Mouse (Mus musculus) cerebellum, postnatal 36 days (tissue): ENCODE measurements around the gene Pdcd6ip.
"Not testable (repeated sequence)": the region's sequence is repeated elsewhere in the genome, so short reads cannot be mapped to it uniquely, and the experiment has no call there.

ENCODE experiments used
- DNase-seq, 2 experiments: peaks; one replicate each; pipeline ENCODE4 v3.0.0; 2021 to 2022; ENCODE audit warnings: mixed read lengths in 2 of 2

The Pdcd6ip gene

DNA sequence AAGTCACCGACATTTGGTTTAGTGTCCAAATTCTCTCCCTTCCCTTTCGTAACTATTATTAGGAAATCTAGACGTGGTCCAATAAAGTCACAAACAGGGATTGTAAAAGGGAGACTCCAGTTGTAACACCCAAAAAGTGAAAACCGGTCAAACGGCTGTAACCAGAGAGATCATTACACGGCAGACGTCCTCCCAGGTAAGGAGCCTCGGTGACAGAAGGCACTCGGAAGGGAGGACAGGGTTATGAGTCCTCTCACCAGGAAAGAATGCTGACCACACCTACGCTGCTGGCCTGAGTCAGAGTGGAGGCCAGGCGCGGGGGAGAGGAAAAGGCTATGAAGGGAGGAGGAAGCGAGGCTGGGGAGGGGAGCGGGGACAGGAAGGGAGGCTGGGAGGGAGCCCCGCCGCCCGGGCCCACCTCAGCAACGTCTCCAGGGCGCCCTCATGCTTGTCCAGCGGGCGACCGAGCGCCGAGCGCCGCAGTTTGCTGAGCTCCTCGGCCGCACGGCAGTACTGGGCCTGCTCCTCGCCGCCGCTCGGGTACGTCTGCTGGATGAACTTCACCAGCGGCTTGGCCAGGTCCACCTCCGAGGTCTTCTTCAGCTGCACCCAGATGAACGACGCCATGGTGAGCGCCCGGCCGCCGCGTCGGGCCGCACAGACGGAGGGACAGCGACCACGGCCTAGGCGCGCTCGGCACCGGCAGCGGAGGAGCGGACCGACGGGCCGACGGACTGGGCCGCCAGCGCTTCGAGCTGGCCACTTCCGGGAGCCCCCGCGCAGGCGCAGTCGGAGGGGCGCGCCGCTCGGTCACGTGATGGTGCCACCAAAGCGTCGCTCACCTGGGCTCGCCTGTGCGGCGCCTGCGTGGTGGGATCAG, at the start of gene Pdcd6ip:
Gene Pdcd6ip, minus strand, starts transcription at position 779 of the 880 bp plus-strand sequence.
- DNase-seq, result peak; percentile 95 to 96

GRCm38 (mm10) chr9:113755888-113756719, 48.0 kb upstream of the Pdcd6ip start:
- DNase-seq, result no peak

DNA sequence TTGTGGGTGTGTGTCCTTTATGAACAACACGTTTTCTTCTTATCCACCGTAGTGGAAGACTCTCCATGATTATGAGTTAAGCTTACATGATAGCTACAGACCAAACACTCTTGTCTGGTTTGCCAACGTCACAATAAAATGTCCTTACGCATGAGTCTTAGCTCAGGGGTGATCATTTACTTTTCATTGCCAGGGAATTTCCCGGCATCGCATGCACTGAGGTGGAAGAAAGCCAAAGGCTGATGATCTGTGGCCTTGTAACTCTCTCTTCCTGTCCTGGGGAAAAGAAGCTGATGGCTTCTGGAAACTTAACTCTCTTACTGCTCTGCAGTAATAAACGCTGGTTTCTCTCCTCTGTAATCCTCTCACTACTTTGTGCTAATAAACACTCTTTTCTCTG, 41.3 kb upstream of the Pdcd6ip start:
- DNase-seq, result no peak

DNA sequence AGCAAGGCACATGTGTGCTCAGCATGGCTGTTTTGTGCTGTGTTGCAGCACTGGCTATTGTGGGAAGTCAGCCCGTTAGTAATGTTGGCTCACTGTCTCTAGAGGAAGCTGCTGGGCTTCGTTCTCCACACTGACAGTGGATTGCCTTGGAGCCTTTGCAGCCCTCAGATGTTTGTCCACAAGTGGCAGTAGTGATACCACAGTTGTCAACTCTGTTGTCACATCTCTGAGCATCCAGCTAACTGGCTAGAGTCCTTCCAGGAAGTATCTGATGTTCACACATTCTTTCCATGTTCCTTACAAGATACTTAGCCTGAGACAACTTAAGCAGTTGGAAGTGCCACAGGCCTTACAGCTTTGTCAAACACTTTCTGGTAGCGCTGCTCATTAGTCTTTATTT, 35.2 kb upstream of the Pdcd6ip start:
- no peak for DNase-seq

DNA sequence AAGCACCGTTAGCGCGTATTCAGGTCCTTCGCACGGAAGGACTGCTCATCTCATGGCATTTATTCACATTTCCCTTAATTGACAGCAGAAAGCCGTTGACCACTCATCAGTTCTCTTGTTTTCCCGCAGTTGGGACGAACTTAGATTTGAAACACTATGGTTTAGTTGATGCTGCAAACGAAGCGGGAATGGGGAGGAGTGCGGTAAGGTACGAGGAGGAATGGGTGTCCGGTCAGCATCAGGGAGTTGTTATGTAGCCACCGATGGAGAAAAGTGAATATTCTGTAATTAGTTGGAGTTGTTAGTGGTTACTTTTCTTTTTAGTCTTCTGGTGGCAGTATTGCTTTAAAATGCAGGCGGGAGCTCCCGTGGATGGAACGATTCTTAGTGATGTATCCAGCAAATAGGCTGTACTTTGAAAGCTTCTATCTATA, 34.3 kb upstream of the Pdcd6ip start:
- DNase-seq, result peak; percentile 20 to 31

GRCm38 (mm10) chr9:113741637-113742137, 33.6 kb upstream of the Pdcd6ip start:
- peak; percentile 37 to 53 for DNase-seq

DNA sequence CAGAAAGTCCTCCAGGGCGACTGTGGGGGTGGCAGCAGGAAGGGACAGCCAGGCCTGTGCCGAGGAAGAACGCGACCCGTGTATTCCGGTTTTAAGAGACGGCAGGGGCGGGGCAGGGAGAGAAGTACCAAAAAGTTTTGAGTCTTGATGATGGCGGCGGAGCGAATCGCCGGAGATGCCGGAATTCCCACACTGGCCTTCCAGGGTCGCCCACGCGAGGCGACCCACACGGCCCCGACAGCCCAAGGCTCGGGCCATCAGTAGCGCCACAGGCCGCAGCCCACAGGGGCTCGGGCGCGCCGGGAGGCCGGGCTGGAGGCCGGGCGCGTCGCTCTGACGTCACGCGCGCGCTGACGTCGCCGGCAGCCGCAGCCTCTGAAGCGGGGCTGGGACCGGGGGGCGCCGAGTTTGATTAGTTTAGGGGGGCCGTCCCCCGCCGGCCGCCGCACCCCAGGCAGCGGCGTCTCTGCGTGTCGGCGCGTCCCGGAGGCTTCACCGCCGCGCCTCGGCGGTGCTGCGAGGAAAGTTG, 33.1 kb upstream of the Pdcd6ip start, which contains the start of gene Clasp2:
Gene Clasp2, plus strand, starts transcription at position 366 of the 529 bp plus-strand sequence.
- peak; percentile 48 to 61 for DNase-seq

DNA sequence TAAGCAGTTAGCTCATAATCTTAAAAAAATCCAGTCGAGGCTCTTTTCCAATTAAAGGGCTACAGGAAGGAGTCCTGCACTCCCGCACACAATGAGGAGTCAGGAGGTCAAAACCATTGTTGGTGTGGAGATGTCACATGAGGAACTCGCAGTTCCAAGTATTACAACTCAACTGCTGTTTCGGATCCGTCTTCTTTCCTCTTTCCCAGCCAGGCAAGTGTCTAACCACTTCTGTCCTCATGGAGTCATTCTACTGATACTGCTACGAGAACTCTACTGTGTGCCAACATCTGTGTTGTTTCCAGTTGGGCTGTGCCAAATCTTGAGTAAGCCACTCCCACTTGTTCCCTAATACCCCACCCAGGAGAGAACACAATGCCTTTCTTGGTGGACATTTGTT, 30.9 kb upstream of the Pdcd6ip start:
- DNase-seq, result no peak

DNA sequence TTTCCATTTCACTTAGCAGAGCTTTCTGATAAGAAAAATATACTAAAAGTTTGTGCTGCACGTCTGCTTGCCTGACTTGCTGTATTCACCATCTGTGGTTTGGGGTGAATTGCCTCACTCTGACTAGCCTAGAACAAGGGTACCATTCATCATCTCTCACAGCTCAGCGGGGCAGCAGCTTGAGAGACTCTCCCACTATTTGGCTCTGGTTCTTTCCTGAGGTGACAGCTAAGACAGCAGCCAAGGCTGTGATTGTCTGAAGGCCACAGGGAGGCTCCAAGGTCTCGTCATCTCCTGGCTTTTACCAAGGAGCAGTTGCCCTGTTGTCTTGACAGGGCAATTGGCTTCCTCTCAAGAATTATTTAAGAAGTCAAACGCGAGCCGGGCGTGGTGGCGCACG, 30.0 kb upstream of the Pdcd6ip start:
- no peak for DNase-seq

GRCm38 (mm10) chr9:113735920-113736319, 27.9 kb upstream of the Pdcd6ip start:
- no peak for DNase-seq

DNA sequence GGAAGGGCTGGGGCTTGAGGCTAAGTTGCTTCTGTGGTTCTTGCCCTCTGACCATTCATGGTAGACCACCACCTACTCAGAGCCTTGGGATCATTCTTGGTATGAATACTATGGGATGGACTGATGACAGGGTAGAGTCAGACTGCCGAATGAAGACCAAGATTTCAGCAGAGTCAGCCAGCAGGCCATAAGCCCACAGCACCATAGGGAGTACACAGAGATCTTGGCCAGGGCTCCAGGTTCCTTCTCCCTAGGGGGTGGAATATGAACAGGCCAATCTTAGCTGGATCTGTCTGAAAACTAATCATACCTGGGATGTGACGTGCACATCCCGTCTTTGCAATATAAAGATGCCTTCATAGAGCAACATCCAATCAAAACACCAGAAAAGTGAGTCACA, 23.5 kb upstream of the Pdcd6ip start:
- DNase-seq, result no peak

DNA sequence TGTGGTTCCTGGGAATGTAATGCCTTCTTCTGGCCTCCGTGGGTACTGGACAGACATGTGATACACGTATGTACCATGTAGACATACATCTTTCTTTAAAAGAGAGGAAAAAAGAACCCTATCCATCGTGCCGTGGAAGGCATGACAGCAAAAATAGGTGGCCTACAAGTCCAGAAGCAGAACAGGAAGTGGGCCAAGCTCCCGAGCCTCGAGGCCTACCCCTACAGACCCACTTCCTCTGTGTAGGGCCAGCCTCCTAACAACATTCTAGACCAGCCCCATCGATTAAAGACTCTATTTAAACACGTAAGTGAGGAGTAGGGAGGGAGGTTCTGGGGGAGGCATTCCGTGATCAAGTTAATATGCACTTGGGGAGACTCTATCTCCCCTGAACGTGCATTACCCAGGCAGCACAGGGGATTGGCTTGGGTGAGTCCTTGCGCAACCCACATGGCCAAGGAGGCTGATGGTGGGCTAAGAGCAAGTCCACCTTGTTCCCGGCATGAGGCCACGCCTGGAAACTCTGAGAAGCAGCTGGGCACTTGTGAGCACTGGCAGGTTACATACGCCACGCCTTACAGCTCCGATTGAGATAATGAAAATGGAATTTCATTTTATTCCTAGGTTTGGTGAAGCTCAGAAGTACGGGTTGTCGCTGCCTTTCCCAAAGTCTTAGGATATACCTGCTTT, 19.1 kb upstream of the Pdcd6ip start:
- DNase-seq, result no peak

GRCm38 (mm10) chr9:113726131-113726530, 18.1 kb upstream of the Pdcd6ip start:
- DNase-seq, result no peak

GRCm38 (mm10) chr9:113725609-113726008, 17.6 kb upstream of the Pdcd6ip start:
- DNase-seq, result not testable (repeated sequence)

GRCm38 (mm10) chr9:113724646-113725045, 16.6 kb upstream of the Pdcd6ip start:
- no peak for DNase-seq

GRCm38 (mm10) chr9:113719063-113719462, 11.0 kb upstream of the Pdcd6ip start:
- no peak for DNase-seq

GRCm38 (mm10) chr9:113710871-113711270, 2.8 kb upstream of the Pdcd6ip start:
- DNase-seq, result no peak

DNA sequence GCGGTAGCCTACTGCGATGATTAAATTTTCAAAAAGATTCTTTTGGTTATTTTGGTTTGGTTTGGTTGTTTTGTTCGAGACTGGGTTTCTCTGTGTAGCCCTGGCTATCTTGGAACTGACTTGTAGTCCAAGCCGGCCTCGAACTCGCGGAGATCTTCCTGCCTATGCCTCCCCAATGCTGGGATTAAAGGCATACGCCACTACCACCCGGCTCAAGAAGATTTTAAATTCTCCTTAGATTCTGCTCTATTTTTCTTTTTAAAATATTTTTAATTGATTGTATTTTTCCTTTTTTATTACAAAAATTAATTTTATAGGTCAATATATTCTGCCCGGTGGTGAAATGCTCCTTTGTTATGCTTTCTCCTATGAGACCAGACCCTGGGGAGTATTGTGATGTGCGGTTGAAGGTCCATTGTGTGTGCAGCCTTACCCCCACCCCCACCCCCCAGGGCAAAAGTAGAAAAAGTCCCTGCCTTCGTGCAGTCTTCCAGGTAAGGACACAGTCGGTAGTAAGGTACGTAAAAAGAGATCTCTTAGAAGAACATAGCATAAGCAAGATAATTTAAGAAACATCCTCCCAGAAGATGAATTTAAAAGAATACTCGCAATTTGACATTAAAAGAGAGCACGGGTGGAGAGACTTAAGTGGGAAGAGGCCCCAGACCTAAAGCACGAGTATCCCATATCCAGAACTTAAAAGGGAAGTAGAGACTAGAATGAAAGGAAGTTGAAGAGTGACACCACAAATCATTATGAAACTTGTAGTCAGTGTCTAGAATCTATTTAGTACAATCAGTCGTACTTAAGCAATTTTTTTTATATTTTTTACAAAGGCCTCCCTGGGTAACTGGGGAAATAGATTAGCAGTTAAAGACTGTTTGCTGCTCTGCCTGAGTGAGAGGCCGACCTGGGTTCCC, 562 bp upstream of the Pdcd6ip start:
- no peak for DNase-seq

DNA sequence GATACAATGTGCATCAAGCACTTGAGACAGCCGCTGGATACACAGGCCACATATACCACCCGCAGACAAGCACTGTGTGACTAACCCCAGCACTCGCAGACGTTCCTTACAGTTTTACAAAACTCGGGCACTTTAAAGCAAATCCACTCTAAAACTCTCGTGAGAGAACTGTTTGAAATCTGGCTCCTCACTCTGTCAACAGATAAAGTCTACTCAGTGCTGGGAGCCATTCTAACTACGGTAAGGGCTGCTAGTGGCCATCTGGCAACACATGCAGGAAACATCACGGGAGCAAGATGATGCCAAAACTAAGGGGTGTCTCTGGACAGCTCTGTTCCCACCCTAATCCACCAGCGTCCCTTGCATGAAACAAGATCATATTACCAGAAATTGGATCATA, 1.2 kb downstream of the Pdcd6ip start:
- peak in 1 of 2 experiments; percentile 14 for DNase-seq

DNA sequence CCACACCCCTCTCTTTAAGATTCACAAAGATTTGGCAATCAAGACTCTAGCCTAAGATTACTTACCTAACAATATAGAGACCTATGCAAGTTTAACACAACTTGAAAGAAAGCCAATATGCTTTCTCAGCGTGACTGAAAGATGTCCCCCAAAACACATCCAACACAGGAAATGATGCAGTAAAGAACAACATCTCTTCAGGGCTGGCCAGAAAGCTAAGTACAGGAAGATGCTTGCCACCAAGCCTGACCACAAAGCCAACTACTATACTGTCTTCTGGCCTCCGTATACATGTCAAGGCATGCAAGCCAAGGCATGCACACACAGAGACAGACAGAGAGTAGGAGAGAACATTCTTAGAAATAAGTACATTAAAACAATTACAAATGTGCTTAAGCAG, 2.0 kb downstream of the Pdcd6ip start:
- DNase-seq, result no peak

DNA sequence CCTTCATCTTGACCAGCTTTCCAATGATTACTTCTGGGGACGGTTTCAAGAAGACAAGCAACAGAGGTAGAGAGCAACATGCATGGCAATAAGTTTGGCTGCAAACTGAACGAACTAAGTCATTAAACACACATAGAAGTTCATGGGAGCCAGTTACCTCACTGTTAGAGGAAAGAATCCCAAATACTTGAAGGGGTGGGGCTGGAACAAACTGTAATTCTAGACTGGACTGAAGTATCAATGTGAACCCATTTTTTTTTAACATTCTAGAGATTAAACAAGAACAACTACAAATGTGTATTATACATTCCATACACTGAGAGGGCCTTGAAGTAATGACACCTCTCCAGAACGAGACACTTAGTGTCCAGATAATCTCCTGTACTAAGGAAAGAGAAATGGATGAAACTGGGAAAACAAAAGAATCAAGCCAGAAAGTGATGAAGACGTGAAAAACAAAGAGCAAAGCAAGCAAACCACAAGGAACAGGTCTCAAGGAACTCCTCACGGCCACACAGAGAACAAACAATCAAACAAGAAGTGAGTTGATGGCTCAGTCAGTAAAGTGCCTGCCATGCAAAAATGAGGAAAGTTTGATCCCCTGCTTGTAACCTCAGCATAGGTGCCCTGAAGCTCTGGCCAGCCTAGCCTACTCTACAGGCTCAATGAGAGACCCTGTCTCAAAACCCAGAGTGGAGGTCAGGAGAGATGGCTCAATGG, 6.5 kb downstream of the Pdcd6ip start:
- DNase-seq, result no peak
